Mouse (Mus musculus): Measurements from ENCODE around the gene Armc8.
A peak's percentile ranks its signal among the peaks of the same experiment; 100 is the strongest.
"Not testable (repeated sequence)": the region's sequence is repeated elsewhere in the genome, so short reads cannot be mapped to it uniquely, and the experiment has no call there.

Armc8 gene

GRCm38 (mm10) chr9:99568347-99569070, at the start of gene Armc8:
Gene Armc8 (minus strand): TSS chr9:99568899.
- ATAC-seq (ENCODE audit: insufficient number of reproducible peaks, low FRiP score, low TSS enrichment) = peak; percentile 91

GRCm38 (mm10) chr9:99612202-99612601, 43.5 kb upstream of the Armc8 start, which contains the start of gene A4gnt:
Gene A4gnt (plus strand): TSS chr9:99612502.
- ATAC-seq (ENCODE audit: insufficient number of reproducible peaks, low FRiP score, low TSS enrichment) = no peak

DNA sequence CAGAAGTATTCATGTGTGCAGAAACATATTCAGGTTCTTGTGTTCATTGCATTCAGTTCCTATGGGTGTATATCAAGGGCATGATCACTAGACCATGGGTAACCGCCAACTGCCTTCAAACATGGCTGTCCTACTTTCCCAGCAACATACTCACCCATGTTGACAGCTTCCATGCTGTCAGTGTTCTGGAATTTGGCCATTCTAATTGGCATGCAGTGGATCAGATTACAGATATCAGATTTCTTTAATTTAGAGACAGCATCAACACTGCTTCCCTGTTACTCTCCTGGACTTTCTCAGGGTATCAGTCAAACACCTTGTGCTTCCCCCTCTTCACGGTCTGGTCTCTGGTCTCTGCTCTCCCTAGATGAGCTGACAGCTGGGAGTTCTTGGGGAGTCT, 34.9 kb upstream of the Armc8 start:
- ATAC-seq (ENCODE audit: insufficient number of reproducible peaks, low FRiP score, low TSS enrichment) = no peak

- not testable (repeated sequence) for ATAC-seq (ENCODE audit: insufficient number of reproducible peaks, low FRiP score, low TSS enrichment)
These were observed 30.4 kb upstream of the Armc8 start for GRCm38 (mm10) chr9:99599127-99599526.

- no peak for ATAC-seq (ENCODE audit: insufficient number of reproducible peaks, low FRiP score, low TSS enrichment)
These were observed 22.4 kb upstream of the Armc8 start for GRCm38 (mm10) chr9:99591144-99591543.

- peak; percentile 58; the same call in 1 of the 2 replicates for ATAC-seq (ENCODE audit: insufficient number of reproducible peaks, low FRiP score, low TSS enrichment)
These were observed 19.0 kb upstream of the Armc8 start for GRCm38 (mm10) chr9:99587505-99588202.

DNA sequence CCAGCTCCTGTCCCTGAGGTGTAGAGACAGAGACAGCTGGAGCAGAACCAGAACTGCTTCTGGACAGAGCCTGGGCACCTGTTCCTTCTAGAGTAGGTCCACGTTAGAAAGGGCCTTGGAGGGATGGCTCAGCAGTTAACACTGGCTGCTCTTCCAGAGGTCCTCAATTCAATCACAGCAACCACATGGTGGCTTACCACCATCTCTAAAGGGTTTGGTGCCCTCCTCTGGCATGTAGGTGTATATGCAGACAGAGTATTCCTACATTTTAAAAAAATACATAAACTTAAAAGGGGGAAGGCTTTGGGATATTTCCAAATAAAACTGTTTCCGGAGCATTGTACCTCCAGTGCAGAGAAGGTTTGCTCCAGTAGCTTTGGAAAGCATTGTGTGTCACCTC, 12.0 kb upstream of the Armc8 start:
- no peak for ATAC-seq (ENCODE audit: insufficient number of reproducible peaks, low FRiP score, low TSS enrichment)

DNA sequence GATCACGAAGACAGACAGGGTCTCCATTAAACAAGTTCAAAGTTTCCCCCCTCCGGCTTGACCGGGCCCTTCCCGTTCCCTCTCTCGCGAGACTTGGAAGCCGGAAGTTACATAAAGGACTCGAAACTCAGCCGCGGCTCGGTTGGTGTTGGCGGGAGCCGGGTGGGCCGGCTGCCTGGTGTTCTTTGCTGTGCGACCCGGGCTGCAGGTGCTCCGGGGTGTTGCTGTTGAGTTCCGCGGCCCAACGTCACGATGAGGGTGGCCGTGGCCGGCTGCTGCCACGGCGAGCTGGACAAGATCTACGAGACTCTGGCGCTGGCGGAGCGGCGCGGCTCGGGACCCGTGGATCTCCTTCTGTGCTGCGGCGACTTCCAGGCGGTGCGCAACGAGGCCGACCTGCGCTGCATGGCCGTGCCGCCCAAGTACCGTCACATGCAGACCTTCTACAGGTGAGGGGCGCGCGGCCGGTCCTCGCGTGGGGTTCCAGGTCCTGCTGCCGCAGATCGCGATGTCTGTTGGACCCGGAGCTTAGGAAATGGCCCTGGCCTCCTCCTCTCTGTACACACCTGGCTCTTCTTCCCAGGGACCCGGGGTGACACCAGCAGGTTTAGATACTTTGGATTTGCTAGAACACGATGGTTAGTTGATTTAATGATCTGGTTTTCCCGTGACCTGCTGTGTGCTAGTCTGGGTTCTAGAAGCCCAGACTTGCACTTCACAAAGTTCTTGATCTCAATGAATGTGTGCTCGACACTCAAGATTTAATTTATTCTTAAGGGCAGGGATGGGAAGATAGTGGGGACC, 7.2 kb upstream of the Armc8 start, which contains the start of gene Dbr1:
Dbr1 (plus strand) TSS at position 123 of the 804 bp plus-strand sequence.
- peak; percentile 95 for ATAC-seq (ENCODE audit: insufficient number of reproducible peaks, low FRiP score, low TSS enrichment)

GRCm38 (mm10) chr9:99569071-99569397, 335 bp upstream of the Armc8 start:
- peak; percentile 50; the same call in 1 of the 2 replicates for ATAC-seq (ENCODE audit: insufficient number of reproducible peaks, low FRiP score, low TSS enrichment)

DNA sequence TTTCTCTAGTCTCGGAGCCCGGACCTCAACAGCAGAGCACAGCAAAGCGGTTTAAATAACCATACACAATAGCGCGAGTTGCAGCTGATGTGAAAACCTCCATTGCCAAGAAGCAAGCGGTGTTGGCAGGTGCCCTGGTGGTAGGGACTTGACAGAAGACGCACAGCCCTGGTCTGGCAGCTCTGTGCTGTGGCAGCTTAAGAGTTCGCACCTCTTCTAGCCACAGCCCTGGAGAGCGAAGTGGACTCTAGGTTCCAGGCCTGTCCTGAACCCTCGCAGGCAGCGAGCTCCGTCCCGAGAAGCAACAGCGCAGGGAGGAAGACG, 714 bp downstream of the Armc8 start:
- ATAC-seq (ENCODE audit: insufficient number of reproducible peaks, low FRiP score, low TSS enrichment) = no peak

- no peak for ATAC-seq (ENCODE audit: insufficient number of reproducible peaks, low FRiP score, low TSS enrichment)
These were observed 5.0 kb downstream of the Armc8 start for GRCm38 (mm10) chr9:99563714-99564113.

- no peak for ATAC-seq (ENCODE audit: insufficient number of reproducible peaks, low FRiP score, low TSS enrichment)
These were observed 8.3 kb downstream of the Armc8 start for GRCm38 (mm10) chr9:99560389-99560788.

- ATAC-seq (ENCODE audit: insufficient number of reproducible peaks, low FRiP score, low TSS enrichment) = no peak
These were observed 9.2 kb downstream of the Armc8 start for GRCm38 (mm10) chr9:99559557-99559904.

DNA sequence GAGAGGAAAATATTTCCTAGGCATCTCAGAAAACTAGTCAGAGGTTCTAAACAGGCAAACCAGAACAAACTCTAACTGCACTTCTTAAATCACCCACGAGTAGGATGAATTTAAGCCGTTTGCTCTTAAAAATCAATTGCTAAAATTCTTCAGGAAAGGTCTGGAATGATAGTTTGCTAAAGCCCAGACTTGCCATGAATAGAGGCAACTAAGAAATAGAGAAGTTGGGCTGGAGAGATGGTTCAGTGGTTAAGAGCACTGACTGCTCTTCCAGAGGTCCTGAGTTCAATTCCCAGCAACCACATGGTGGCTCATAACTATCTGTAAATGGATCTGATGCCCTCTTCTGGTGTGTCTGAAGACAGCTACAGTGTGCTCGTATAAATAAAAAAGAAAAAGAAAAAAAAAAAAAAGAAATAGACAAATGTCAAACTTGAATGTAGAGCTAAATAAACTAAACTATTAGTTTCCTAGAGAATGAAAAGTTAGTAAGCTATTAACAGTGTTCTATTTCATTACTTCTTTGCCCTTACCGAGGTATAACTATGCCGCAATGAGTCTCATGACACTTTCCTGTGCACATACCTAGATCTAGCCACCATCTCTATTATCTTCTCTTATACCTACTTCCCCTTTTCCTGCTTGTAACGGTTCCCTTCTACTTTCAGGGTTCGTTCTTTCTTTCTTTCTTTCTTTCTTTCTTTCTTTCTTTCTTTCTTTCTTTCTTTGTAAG, 9.7 kb downstream of the Armc8 start:
- no peak for ATAC-seq (ENCODE audit: insufficient number of reproducible peaks, low FRiP score, low TSS enrichment)

DNA sequence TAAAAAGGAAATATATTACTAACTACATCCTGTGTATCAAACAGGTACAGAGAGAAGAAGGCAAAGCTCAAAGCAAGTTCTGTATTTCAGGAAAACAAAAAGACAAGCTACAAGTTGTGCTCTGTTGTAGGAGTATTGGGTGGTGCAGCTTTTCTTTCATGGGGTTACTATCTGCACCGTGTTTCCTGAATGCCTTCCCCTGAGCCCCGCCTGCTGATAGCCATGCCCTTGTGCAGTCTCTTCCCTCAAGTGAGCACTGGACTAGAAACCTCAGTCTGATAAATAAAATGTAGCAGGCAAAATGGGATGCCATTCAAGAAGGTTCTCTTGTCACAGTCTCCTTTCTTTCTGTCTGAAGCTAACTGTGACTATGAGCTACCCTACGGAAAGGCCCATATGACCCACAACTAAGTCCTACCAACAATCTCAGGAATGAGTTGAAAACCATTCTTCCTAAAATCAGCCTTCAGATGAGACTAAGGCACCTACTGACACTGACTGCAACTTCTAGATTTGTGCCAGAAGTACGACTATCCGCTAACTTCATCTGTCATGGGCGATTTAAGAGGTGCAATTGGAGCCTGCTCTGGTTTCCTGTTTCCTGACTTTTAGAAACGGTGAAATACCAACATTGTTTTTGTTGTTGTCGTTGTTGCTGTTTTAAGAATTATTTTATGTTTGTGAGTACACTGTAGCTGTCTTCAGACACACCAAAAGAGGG, 11.0 kb downstream of the Armc8 start:
- no peak for ATAC-seq (ENCODE audit: insufficient number of reproducible peaks, low FRiP score, low TSS enrichment)

DNA sequence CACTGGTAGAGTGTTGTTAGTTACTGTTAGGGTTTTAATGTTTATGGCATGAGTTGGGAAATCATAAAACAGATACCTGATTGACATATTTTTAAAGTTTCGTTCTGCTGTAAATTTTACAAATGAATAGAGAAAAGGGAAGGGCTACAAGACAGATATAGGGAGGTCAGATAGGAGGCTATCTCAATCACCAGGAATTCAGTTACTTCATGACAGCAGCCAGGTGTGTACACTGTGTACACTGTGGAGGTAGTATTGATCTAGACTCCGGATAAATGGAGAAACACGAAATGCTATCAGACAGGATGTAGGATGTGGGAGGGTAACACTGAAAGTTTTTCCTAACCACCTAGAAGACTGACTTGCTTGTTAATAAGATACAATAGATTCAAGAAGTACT, 13.4 kb downstream of the Armc8 start:
- ATAC-seq (ENCODE audit: insufficient number of reproducible peaks, low FRiP score, low TSS enrichment) = no peak

- no peak for ATAC-seq (ENCODE audit: insufficient number of reproducible peaks, low FRiP score, low TSS enrichment)
These were observed 14.6 kb downstream of the Armc8 start for GRCm38 (mm10) chr9:99554052-99554451.

DNA sequence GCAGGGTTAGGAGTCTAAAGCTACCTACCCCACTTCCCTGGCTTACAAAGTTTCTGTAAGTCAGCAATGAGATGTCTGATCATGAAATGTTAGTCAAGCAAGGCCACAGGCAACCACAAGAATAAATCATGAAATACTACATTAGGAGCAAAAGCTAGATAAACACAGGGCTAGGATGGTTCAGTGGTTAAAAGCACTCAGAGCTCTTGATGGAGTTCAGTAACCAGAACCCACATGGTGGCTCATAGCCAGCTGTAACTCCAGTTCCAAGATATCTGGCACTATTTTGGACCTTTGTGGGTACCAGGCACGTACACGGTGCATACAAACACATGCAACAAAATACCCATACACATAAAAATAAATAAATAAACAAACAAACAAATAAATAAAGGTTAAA, 15.7 kb downstream of the Armc8 start:
- no peak for ATAC-seq (ENCODE audit: insufficient number of reproducible peaks, low FRiP score, low TSS enrichment)

- ATAC-seq (ENCODE audit: insufficient number of reproducible peaks, low FRiP score, low TSS enrichment) = no peak
These were observed 16.6 kb downstream of the Armc8 start for GRCm38 (mm10) chr9:99552068-99552467.

DNA sequence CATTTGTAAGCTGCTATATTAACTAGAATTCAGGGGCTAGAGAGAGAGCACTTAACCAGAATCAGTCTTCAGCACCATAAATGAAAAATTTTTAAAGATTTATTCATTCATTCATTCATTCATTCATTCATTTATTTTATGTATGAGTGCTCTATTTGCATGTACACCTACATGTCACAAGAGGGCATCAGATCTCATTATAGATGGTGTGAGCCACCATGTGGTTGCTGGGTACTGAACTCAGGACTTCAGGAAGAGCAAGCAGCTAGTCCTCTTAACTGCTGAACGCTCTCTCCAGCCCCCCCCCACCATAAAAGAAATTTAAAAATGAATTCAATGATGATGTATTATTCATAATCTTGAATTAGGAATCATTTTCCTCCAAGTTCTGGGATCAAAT, 22.4 kb downstream of the Armc8 start:
- ATAC-seq (ENCODE audit: insufficient number of reproducible peaks, low FRiP score, low TSS enrichment) = no peak

Measured in cerebellum, adult (tissue).